Mouse (Mus musculus) lung, embryonic 15.5 days (tissue): ENCODE measurements around the gene Cyp1a2. TPM values are rescaled to one million over a fixed set of nuclear protein-coding genes. Genes with fewer than 3 reads are reported as not detected.
A peak's percentile ranks its signal among the peaks of the same experiment; 100 is the strongest.

Experiments used
- ATAC-seq: fragments of 200-750 bp; cut with Nextera tagmentation; 2 replicates; pipeline ENCODE4 v1.8.0; 2017; ENCODE audit warnings: moderate number of reproducible peaks, borderline replicate concordance; ENCODE audit not compliant: low FRiP score, low TSS enrichment; ENCODE audit errors: extremely low read depth
- H3K27ac ChIP-seq: fragments of 300-500 bp; sonication (generic); 2 replicates; pipeline ENCODE4 v1.5.1; 2015; ENCODE audit warnings: moderate library complexity, mild to moderate bottlenecking, inconsistent platforms
- H3K27me3 ChIP-seq: fragments of 300-500 bp; sonication (generic); 2 replicates; pipeline ENCODE4 v1.6.1; 2015; ENCODE audit warnings: inconsistent platforms
- H3K36me3 ChIP-seq: fragments of 300-500 bp; sonication (generic); 2 replicates; pipeline ENCODE4 v1.6.1; 2015; ENCODE audit warnings: inconsistent platforms
- H3K4me1 ChIP-seq: fragments of 300-500 bp; sonication (generic); 2 replicates; pipeline ENCODE4 v1.6.1; 2015; ENCODE audit warnings: inconsistent platforms
- H3K4me2 ChIP-seq: fragments of 300-500 bp; sonication (generic); 2 replicates; pipeline ENCODE4 v1.6.1; 2015; ENCODE audit warnings: inconsistent platforms, mild to moderate bottlenecking, moderate library complexity
- H3K4me3 ChIP-seq: fragments of 300-500 bp; sonication (generic); 2 replicates; pipeline ENCODE4 v1.5.1; 2015; ENCODE audit warnings: mild to moderate bottlenecking, inconsistent platforms
- H3K9ac ChIP-seq: fragments of 300-500 bp; sonication (generic); 2 replicates; pipeline ENCODE4 v1.6.1; 2015; ENCODE audit warnings: inconsistent platforms
- H3K9me3 ChIP-seq: fragments of 300-500 bp; sonication (generic); 2 replicates; pipeline ENCODE4 v1.6.1; 2016; ENCODE audit warnings: inconsistent platforms
- WGBS: fragments of 180-500 bp; shearing (Covaris S2); methylation state at CpG from one replicate; pipeline ENCODE4 v1.1.7; 2015; 5-methylcytosine and 5-hydroxymethylcytosine counted together
- polyA plus RNA-seq: library from polyadenylated mRNA; unstranded; fragments of >200 nt; fragmentation: Nextera tagmentation; extraction: Ambion mirVana; gene quantifications from 2 replicates; pipeline ENCODE4 v1.2.1, GENCODE M21; 2015

Cyp1a2 gene
- polyA plus RNA-seq, 1 experiment from 2014 or later: not detected

DNA sequence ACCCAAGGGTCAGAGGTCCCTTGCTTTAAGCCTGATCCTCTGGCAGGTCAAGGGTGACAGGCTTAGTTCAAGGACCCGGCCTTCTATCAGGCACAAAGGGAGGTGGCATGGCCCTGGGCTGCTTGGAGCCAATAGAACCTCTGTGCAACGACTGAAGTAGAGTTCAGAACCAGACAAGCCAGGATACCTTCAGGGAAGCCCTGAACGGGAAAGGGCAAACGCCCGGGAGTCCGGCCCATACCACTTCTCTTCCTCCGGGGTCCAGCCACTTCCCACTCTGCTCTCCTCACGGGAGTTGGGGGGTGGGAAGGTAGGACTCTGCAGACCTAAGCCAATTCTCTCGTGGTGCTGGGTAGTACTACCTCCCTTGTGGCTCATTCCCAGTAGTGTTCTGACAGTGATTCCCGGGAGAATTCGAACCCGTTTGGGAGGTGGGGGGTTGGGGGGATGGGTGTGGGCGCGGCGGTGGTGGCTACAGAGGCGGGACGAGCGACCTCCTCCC lies 39.0 kb downstream of the Cyp1a2 start:
- no peak for ATAC-seq
- H3K27ac ChIP-seq: peak overlapping the region; percentile 98
- H3K9ac ChIP-seq: peak overlapping the region; percentile 99
- H3K4me3 ChIP-seq: peak overlapping the region; percentile 93
- H3K36me3 ChIP-seq: no peaks in the 10 kb centered on the region
- WGBS: under 1% methylated on average over 18 of the region's 18 CpGs
- H3K9me3 ChIP-seq: no peaks in the 10 kb centered on the region
- no peaks in the 10 kb centered on the region for H3K27me3 ChIP-seq
- H3K4me2 ChIP-seq: peak overlapping the region; percentile 82
- peaks cover 46% of the 10 kb centered on the region for H3K4me1 ChIP-seq

DNA sequence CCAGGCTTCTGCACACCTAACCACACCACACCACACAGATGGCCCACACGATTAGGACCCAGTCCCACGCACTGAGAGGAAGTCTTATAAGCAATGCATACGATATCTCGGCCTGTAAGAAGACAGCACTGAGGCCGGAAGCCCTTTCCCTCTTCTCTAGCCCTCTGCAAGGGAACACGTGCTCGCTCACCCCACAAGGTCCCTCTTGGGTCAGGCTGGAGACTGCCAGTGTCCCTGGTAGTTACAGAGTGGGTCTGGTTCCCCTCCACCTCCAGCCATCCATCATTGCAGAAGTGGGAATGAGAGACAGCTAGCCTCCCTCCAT lies 39.7 kb downstream of the Cyp1a2 start:
- Histone ChIP-seq H3K36me3 (no peaks in the 10 kb centered on the region), H3K9ac (peak overlapping the region; percentile 99), H3K4me3 (peak overlapping the region; percentile 93), H3K9me3 (no peaks in the 10 kb centered on the region), H3K27ac (no peak overlapping the region), H3K4me2 (peak overlapping the region; percentile 82), H3K4me1 (peaks cover 53% of the 10 kb centered on the region), H3K27me3 (no peaks in the 10 kb centered on the region)
- WGBS: 37% methylated on average over 7 of the region's 7 CpGs
- ATAC-seq: no peak

DNA sequence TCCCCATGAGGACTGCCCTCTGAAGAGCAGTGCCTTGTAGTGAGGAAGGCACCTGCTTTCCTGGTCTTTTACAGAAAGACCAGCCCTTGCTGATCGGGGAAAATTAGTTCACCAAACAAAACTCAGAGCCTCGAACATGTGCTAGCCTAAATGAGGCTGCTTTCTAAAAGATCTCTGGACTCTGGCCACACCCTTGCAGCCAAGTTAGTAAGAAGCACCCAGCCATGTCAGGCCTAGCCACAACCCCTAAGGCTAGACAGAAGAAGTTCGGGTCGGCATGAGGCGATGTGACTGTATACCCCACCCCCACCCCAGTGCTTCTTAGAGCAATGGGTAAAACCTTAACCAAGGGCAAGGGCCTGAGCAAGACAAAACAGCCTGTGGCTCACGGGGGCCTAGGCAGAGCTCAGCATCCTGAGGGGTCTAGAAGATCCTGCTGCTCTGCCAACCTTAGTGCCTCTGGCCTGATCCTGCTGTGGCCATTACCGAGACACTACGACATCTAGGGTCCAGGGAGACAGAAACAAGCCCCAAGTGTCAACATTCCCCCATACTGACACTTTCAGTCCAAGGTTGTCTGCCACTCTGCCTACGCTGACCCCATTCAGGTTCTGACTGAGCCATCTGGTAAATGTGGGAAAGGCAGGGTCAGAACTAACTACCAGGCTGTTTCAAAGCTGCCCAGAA lies 40.2 kb downstream of the Cyp1a2 start:
- peaks cover 58% of the 10 kb centered on the region for H3K4me1 ChIP-seq
- peak overlapping the region; percentile 82 for H3K4me2 ChIP-seq
- WGBS: 65% methylated on average over 9 of the region's 9 CpGs
- no peaks in the 10 kb centered on the region for H3K27me3 ChIP-seq
- no peaks in the 10 kb centered on the region for H3K36me3 ChIP-seq
- H3K9me3 ChIP-seq: no peaks in the 10 kb centered on the region
- H3K27ac ChIP-seq: no peak overlapping the region
- H3K9ac ChIP-seq: peak overlapping the region; percentile 99; the same call in 1 of the 2 replicates
- peak overlapping the region; percentile 93 for H3K4me3 ChIP-seq
- no peak for ATAC-seq

DNA sequence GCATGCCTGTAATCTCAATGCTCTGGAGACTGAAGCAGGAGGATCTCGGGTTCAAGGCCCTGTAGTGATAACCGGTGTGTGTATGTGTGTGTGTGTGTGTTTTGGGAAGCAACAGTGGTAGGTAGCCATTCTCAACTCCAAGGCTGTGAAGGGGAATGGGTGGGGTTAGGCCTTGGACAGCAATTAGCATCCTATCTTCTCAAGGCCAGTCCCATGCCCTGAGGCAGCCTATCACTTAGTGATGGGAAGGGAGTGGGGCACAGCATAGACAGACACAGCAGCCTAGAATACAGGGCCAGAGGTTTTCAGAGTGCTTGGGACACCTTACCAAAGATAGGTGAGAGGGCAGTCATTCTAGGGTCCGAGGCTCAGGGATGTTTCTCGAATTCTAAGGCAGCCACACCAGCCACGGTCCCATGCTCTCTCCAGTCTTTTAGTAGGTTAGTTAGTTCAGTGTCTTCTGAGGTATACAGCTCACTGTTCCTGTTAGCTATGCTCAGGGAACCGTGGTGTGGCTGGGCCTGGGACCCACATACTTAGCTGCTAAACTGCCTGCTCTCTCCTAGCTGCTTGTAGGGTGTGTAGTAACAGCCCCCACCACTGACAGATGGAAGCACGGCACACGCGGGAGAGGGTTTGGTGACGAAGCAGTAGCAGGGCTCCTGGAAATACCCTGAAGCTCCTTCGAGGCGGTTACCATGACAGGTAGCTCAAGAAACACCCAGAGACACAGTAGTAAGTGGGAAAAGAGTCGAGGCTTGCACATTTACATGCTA lies 41.5 kb downstream of the Cyp1a2 start:
- Histone ChIP-seq H3K4me2 (no peak overlapping the region), H3K36me3 (no peaks in the 10 kb centered on the region), H3K4me3 (no peak overlapping the region), H3K9ac (no peak overlapping the region), H3K27ac (no peak overlapping the region), H3K27me3 (no peaks in the 10 kb centered on the region), H3K4me1 (peaks cover 71% of the 10 kb centered on the region), H3K9me3 (no peaks in the 10 kb centered on the region)
- 86% methylated on average over 13 of the region's 13 CpGs for WGBS
- ATAC-seq: no peak

DNA sequence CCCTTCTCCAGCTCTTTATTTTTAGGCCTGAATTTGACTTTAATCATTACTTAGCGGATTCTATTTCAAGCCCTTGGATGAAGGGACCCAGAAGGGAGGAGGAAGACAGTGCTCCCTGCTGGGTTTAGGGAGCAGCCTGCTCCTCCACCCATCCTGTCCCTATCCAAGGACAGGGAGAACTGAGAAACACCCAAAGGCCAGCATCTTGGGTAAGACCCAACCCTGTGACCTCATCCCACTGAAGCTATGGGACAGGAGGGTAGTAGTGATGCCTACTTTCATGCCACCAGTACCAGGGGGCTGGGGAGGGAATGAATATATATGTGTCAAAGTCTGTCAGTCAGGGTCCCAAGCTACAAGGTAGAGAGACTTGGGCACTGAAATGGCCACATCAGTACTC lies 42.5 kb downstream of the Cyp1a2 start:
- H3K4me1 ChIP-seq: peaks cover 73% of the 10 kb centered on the region
- H3K27ac ChIP-seq: peak overlapping the region; percentile 88; the same call in 1 of the 2 replicates
- peak overlapping the region; percentile 4; the same call in 1 of the 2 replicates for H3K9ac ChIP-seq
- no peaks in the 10 kb centered on the region for H3K9me3 ChIP-seq
- 84% methylated on average over 1 of the region's 1 CpGs for WGBS
- H3K4me2 ChIP-seq: peak overlapping the region; percentile 45
- H3K27me3 ChIP-seq: no peaks in the 10 kb centered on the region
- no peaks in the 10 kb centered on the region for H3K36me3 ChIP-seq
- no peak for ATAC-seq
- no peak overlapping the region for H3K4me3 ChIP-seq

DNA sequence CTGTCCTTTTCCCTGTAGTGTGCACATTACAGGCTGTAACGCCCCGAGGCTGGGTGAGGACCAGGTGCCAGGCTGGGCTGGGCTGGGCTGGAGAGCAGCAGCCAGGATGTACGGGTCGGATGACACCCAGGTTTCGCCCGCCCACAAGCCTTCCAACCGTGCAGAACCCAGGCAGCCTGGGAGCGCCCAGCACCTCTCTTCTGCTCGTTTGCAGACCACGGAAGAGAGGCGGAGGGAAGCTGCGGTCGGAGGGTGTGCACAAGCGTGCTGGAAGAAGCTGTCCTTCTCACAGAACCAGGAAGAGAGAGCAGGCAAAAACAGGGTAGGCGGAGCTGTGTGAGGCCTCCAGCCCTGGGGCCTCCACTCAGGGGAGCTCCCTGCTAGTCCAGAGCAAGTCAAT lies 43.1 kb downstream of the Cyp1a2 start:
- H3K4me1 ChIP-seq: peaks cover 73% of the 10 kb centered on the region
- peak; percentile 9; the same call in 1 of the 2 replicates for ATAC-seq
- H3K9ac ChIP-seq: 0 out of 2 replicates have a peak overlapping the region, but pooled peaks have one; percentile 20
- no peaks in the 10 kb centered on the region for H3K9me3 ChIP-seq
- WGBS: 10% methylated on average over 15 of the region's 15 CpGs
- peak overlapping the region; percentile 10 for H3K4me3 ChIP-seq
- H3K36me3 ChIP-seq: no peaks in the 10 kb centered on the region
- H3K27ac ChIP-seq: peak overlapping the region; percentile 88
- no peaks in the 10 kb centered on the region for H3K27me3 ChIP-seq
- H3K4me2 ChIP-seq: peak overlapping the region; percentile 45

DNA sequence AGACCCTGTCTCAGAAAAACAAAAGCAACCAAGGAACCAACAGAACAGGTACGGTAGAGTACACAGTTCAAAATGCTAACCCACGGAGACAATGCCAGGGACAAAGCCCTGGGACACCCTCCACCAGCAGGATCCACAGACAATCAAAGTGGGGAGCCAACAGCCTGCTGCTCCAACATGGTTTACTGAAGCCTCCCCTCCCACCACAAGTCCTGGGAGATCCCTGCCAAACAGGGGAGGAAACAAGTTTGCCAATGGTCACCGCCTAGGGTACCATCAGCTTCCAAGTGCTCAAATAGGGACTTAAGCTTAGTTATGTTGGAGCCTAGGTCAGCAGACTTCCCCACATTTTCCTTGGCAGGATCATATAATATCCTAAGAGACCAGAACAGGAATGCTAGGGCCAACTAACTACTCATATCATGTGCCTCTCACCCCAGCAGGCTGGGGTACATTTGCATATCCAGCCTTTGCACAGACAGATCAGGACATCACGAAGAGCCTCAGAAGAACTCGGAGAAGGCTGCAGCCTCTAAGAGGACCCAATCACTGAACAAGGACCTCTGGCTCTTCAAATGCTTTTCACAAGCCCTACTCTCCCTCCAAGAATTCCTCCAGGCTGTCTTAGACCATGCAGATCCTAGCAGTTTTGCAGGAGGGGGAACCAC lies 43.7 kb downstream of the Cyp1a2 start:
- H3K9ac ChIP-seq: no peak overlapping the region
- 62% methylated on average over 5 of the region's 5 CpGs for WGBS
- H3K4me2 ChIP-seq: peak overlapping the region; percentile 45
- H3K27me3 ChIP-seq: no peaks in the 10 kb centered on the region
- H3K36me3 ChIP-seq: no peaks in the 10 kb centered on the region
- peak overlapping the region; percentile 10 for H3K4me3 ChIP-seq
- no peaks in the 10 kb centered on the region for H3K9me3 ChIP-seq
- no peak for ATAC-seq
- H3K27ac ChIP-seq: peak overlapping the region; percentile 88
- peaks cover 73% of the 10 kb centered on the region for H3K4me1 ChIP-seq

DNA sequence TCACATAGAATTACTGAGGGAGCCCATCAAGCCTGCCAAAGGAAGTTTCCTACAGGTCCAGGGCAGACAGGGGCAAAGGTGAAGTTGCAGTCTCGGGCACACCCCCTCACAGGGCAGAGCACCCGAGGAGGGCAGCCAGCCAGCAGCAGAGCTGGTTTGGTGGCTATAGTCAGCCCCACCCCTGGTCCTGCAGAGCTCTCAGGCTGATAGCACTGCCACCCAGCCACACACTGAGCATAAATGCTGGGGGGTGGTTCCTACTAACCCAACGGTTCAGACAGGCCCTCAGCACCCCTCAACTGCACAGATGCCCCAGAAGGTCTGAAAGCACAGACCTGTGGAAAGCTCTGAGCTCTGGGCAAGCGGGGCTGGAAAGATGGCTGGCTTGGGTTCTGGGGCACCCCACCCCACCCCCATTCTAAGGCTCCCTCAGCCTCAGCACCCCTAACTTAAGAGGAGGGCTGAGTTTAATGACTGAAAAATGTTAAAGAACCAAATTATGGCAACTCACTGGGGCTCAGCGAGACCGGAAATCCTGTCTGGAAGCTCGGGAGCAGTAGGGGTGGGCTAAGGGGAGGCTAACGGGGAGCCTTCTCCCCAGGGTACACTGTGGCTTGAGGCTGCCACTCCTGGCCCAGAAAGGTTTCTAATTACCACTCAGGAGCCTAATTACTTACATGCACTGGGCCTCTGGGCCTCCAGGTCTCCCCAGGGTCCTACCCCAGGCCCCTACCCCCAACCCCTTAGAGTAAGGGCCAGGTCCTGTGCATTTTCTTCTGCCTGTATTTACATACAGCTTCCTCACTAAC lies 44.6 kb downstream of the Cyp1a2 start:
- H3K27ac ChIP-seq: peak overlapping the region; percentile 88
- H3K4me1 ChIP-seq: peaks cover 67% of the 10 kb centered on the region
- H3K9ac ChIP-seq: peak overlapping the region; percentile 21
- H3K4me3 ChIP-seq: no peak overlapping the region
- H3K36me3 ChIP-seq: no peaks in the 10 kb centered on the region
- peak; percentile 50; the same call in 1 of the 2 replicates for ATAC-seq
- H3K27me3 ChIP-seq: no peaks in the 10 kb centered on the region
- 31% methylated on average over 8 of the region's 8 CpGs for WGBS
- peak overlapping the region; percentile 45 for H3K4me2 ChIP-seq
- H3K9me3 ChIP-seq: no peaks in the 10 kb centered on the region

DNA sequence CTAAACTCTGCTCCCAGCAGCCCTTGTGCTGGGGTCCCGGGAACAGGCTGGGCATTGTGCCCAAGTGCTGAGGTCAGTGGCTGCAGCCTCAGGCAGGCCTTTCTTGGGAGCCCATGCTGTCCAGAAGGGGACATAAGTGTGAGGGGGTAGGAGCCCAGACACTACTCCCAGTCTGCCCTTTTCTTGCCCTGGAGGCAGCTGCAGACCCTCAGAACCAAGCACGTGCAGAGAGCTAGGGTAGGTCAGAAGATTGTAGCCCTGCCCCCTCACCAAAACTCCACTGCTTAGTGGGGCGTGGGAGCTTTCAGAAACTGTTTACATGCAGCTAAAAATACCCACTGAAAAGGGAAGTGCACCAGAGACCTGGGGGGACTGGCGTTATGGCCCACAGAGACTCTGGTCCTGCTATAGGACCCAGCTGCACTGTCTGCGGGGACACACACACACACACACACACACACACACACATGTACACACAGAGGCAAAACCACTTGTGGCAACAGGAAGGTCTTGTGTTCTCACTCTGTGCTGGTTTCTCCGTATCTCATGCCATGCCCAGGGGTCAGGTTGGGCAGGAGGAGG lies 45.7 kb downstream of the Cyp1a2 start:
- Histone ChIP-seq H3K4me1 (peaks cover 56% of the 10 kb centered on the region), H3K9me3 (no peaks in the 10 kb centered on the region), H3K9ac (no peak overlapping the region), H3K27me3 (no peaks in the 10 kb centered on the region), H3K4me3 (no peak overlapping the region), H3K27ac (peak overlapping the region; percentile 88), H3K36me3 (no peaks in the 10 kb centered on the region), H3K4me2 (peak overlapping the region; percentile 45)
- 10% methylated on average over 6 of the region's 6 CpGs for WGBS
- peak; percentile 60 for ATAC-seq

DNA sequence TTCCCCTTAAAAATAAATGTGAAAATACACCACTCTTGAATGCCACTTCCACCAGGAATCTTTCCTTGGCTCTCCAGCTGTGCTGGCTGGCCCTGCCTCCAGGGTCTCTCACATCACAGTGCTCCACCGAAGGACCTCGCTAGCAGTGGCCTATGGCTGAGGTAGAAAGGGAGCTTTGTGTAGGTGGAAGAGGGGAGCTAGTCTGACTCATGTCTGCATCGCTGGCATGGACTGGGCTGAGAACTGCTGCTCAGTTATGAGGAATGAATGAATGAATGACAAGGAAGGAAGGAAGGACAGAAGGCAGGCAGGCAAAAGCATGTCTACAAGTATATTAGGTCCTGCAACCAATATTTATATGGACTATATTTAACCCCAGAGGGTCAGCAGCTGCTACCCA lies 46.2 kb downstream of the Cyp1a2 start:
- ATAC-seq: peak; percentile 5; the same call in 1 of the 2 replicates
- H3K9me3 ChIP-seq: no peaks in the 10 kb centered on the region
- peak overlapping the region; percentile 88 for H3K27ac ChIP-seq
- H3K4me3 ChIP-seq: no peak overlapping the region
- peak overlapping the region; percentile 45 for H3K4me2 ChIP-seq
- H3K4me1 ChIP-seq: peaks cover 52% of the 10 kb centered on the region
- 45% methylated on average over 3 of the region's 3 CpGs for WGBS
- no peak overlapping the region for H3K9ac ChIP-seq
- H3K27me3 ChIP-seq: no peaks in the 10 kb centered on the region
- H3K36me3 ChIP-seq: no peaks in the 10 kb centered on the region

DNA sequence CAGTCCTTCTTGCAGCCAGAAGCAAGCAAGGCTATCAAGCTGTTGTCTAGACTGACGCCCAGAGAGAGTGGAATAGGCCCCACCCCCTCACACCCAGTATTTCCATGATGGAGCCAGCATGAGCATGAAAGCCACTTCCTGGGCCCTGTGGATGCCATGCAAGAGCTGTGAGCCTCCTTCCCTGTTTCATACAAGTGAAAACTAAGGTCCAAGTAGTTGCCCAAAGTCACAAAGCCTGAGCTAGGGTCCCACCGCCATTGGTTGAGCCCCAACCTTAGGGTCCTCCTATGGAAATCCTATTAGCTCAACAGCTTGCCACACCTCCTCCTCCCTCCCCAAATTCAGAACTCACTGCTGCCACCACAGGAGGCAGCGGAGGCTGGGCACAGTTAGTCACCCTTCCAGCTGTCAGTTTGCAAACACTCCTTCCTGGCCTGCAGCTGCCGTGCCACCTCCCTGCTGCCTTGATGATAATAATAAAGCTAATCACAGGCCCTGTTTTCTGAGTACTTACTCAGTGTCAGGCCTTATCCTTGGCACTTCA lies 50.0 kb downstream of the Cyp1a2 start:
- ATAC-seq: no peak
- Histone ChIP-seq H3K9me3 (no peaks in the 10 kb centered on the region), H3K4me2 (no peak overlapping the region), H3K4me1 (peaks cover 18% of the 10 kb centered on the region), H3K27ac (no peak overlapping the region), H3K9ac (no peak overlapping the region), H3K4me3 (no peak overlapping the region), H3K27me3 (no peaks in the 10 kb centered on the region), H3K36me3 (peaks cover 30% of the 10 kb centered on the region)
- 43% methylated on average over 4 of the region's 4 CpGs for WGBS
